Mouse (Mus musculus) spleen, adult 2 months (tissue): ENCODE measurements around the gene Entpd1. TPM values are rescaled to one million over a fixed set of nuclear protein-coding genes. Genes with fewer than 3 reads are reported as not detected.

Source experiments
- DNase-seq, 2 experiments: peaks; one replicate each; pipeline versions ENCODE4 v3.0.0 to v3.0.0-alpha.2; 2012 to 2021; ENCODE audit warnings: low spot score in 2 of 2, low read depth in 1 of 2
- H3K27ac ChIP-seq: fragments of 200-500 bp; 2 replicates; pipeline ENCODE4 v1.5.1; 2012; ENCODE audit warnings: low read length, inconsistent platforms; ENCODE audit not compliant: insufficient read depth
- H3K27me3 ChIP-seq: fragments of 200-500 bp; 2 replicates; pipeline ENCODE4 v1.6.1; 2012; ENCODE audit warnings: mild to moderate bottlenecking, moderate library complexity, low read length, inconsistent platforms; ENCODE audit not compliant: control insufficient read depth, insufficient read depth
- H3K36me3 ChIP-seq: fragments of 200-500 bp; 2 replicates; pipeline ENCODE4 v1.6.1; 2012; ENCODE audit warnings: mild to moderate bottlenecking, low read length, inconsistent platforms; ENCODE audit not compliant: control insufficient read depth, insufficient read depth
- H3K4me1 ChIP-seq: fragments of 200-500 bp; 2 replicates; pipeline ENCODE4 v1.6.1; 2011; ENCODE audit warnings: inconsistent platforms; ENCODE audit not compliant: control insufficient read depth, insufficient read depth, insufficient read length
- H3K4me3 ChIP-seq: fragments of 200-500 bp; 2 replicates; pipeline ENCODE4 v1.5.1; 2011; ENCODE audit warnings: mild to moderate bottlenecking, inconsistent platforms; ENCODE audit not compliant: insufficient read depth, insufficient read length; ENCODE audit errors: extremely low read depth
- CTCF ChIP-seq: fragments of 200-500 bp; IDR thresholded peaks from 2 replicates; pipeline ENCODE4 v1.5.1; 2011; ENCODE audit warnings: mild to moderate bottlenecking, inconsistent platforms; ENCODE audit not compliant: insufficient read depth, insufficient read length, insufficient replicate concordance; ENCODE audit errors: extremely low read depth
- POLR2A ChIP-seq: fragments of 200-500 bp; IDR thresholded peaks from 2 replicates; pipeline ENCODE4 v1.6.1; 2011; ENCODE audit warnings: low read depth, low read length, inconsistent platforms
- WGBS: fragments of 180-500 bp; shearing (Covaris S2); methylation state at CpG from one replicate; pipeline ENCODE4 v1.1.7; 2018; 5-methylcytosine and 5-hydroxymethylcytosine counted together
- polyA plus RNA-seq: library from polyadenylated mRNA; depleted of rRNA; stranded (reverse); fragments of >200 nt; gene quantifications from 2 replicates; pipeline ENCODE4 v1.2.3, GENCODE M21; 2012

Gene Entpd1
- polyA plus RNA-seq, 1 experiment = 10.5 TPM

DNA sequence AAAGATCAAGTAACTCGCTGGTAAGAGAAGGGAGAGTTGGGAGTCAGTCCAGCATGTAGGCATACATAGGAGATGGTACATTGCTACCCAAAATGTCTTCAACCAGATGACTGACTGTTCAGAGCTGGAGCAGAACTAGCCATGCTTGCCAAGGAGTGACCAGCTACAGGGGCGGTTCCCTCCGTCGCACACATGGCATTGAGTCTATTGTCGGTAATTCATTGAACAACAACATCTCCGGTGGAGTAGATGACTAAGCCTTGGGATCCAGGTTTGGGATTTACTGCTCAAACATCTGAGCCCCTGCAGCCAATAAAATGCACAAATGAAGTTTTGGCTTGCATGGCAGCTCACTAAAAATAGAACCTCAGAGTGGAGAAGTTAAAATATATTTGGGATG is 84.0 kb downstream of the Entpd1 start:
- DNase-seq = no peak
- Histone ChIP-seq H3K4me3 (no peak overlapping the region), H3K27ac (no peak overlapping the region), H3K4me1 (peaks cover 12% of the 10 kb centered on the region; the same call in 1 of the 2 replicates), H3K27me3 (no peaks in the 10 kb centered on the region), H3K36me3 (no peaks in the 10 kb centered on the region)
- TF ChIP-seq POLR2A = no peak
- TF ChIP-seq CTCF = no peak
- WGBS = 91% methylated on average over 6 of the region's 6 CpGs

DNA sequence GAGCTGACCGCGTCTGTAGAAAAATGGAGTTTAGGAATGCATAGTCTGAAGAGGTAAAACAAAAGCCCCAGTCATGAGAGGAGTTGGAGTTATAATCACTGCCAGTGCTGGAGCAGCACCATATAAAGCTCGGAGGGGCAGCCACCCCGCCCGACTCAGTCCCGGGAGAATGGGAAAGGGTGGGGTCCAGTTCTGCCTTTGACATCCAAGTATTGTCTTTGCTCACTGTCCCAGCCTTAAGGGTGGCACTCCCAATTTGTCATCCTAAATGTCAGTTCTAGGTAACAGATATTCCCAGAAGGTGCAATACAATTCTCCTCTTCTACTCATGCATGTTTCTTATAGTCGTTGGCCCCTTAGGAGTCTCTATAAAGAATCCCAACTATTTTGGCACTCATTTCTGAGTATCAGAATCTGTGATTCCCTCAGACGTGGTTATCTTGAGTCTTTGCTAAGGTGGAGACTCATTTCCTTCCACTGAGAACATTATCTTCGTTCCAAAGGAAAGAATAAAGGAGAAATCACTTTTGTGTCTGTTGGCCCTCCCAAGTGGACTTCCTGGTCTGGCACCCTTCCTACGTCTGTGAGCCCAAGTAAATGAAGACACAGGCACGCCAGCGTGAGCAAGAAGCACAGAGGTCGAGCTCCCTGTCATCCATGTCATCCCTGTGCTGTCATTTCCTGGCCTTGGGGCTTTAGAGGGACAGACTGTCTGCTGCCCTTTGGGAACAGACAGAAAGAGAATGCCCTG is 86.1 kb downstream of the Entpd1 start:
- 82% methylated on average over 13 of the region's 13 CpGs for WGBS
- H3K36me3 ChIP-seq = no peaks in the 10 kb centered on the region
- no peak overlapping the region for H3K4me3 ChIP-seq
- H3K4me1 ChIP-seq = peaks cover 5% of the 10 kb centered on the region; the same call in 1 of the 2 replicates
- no peak for TF ChIP-seq CTCF
- TF ChIP-seq POLR2A = no peak
- no peak for DNase-seq
- no peaks in the 10 kb centered on the region for H3K27me3 ChIP-seq
- no peak overlapping the region for H3K27ac ChIP-seq

DNA sequence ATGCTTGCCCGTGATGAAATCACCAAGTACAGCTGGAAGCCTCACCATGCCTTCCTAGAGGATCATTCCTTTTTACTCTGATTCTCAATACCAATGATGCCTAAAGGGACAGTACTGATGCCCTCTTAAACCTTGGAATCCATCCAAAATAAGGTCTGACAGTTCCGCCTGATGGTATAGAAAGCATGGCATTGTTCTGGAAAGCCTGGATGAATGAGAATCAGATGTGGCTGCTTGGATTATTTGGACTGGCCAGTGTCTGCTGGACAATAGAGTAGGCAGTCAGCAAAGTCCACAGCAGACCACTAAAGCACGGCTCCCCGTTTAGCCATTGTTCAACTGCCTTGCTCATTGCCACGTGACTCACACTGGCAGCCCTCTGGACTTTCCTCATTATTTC is 87.7 kb downstream of the Entpd1 start:
- no peak for DNase-seq
- no peaks in the 10 kb centered on the region for H3K36me3 ChIP-seq
- H3K4me3 ChIP-seq = no peak overlapping the region
- H3K4me1 ChIP-seq = no peaks in the 10 kb centered on the region; the same call in 1 of the 2 replicates
- WGBS = 95% methylated on average over 5 of the region's 5 CpGs
- TF ChIP-seq POLR2A = no peak
- no peak for TF ChIP-seq CTCF
- H3K27ac ChIP-seq = no peak overlapping the region
- H3K27me3 ChIP-seq = no peaks in the 10 kb centered on the region

DNA sequence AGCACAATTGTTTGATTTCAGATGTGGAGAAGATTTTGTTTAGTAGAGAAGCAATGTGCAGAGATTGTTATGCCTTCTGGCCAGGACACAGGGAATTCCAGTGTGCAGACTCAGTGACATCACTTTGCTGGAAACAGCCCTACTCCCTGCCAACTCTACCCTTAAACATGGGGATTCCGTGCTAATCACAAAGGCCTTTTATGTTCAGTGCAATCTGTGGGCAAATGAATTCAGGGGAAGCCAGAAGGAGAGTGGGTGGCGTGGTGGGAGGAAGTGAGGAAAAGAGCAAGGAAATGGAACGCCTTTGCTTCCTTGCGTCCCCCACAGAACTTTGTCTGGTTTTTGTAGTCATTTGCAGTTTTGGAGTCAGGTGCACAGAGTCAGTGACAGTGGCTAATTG is 90.2 kb downstream of the Entpd1 start:
- Histone ChIP-seq H3K27me3 (no peaks in the 10 kb centered on the region), H3K4me3 (no peak overlapping the region), H3K27ac (no peak overlapping the region), H3K36me3 (no peaks in the 10 kb centered on the region), H3K4me1 (peaks cover 1% of the 10 kb centered on the region; the same call in 1 of the 2 replicates)
- no peak for DNase-seq
- WGBS = 80% methylated on average over 4 of the region's 4 CpGs
- no peak for TF ChIP-seq CTCF
- TF ChIP-seq POLR2A = no peak

DNA sequence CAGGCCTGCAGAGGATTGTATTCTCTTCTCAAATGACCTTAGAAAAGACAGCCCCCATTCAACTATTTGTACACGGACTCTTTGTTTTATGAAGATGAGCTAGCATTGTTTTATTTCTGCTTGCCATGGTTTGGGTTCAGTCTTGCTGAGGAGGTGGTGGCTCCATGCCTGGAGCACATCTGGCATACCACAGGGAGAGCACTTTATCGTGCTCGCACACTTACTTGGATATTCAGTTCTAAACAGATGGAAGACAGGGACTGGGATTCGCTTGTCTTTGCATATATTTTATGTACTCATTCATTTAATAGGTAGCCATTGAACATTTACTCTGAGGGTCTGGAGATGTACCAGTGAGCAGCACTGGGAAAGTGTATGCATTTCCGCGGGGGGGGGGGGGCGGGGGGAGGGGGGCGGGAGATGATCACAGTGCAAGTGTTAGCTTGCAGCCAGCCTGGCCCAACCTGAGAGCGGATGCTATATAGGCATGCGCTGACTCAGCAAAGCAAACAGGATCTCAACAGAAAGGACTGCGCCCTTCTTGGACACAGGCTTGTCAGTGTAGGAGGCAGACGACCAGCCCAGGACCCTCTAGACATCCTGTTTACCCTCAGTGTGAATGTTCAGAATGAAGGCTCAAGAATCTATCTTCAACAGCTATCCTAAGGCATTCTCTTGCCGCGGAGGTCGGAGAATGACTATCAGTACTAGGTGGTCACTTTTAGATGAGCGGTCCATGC is 100.9 kb downstream of the Entpd1 start:
- Histone ChIP-seq H3K27ac (no peak overlapping the region), H3K4me1 (peaks cover 4% of the 10 kb centered on the region; the same call in 1 of the 2 replicates), H3K27me3 (no peaks in the 10 kb centered on the region), H3K36me3 (no peaks in the 10 kb centered on the region), H3K4me3 (no peak overlapping the region)
- no peak for DNase-seq
- TF ChIP-seq CTCF (no peak), POLR2A (no peak)
- WGBS = 96% methylated on average over 13 of the region's 16 CpGs

DNA sequence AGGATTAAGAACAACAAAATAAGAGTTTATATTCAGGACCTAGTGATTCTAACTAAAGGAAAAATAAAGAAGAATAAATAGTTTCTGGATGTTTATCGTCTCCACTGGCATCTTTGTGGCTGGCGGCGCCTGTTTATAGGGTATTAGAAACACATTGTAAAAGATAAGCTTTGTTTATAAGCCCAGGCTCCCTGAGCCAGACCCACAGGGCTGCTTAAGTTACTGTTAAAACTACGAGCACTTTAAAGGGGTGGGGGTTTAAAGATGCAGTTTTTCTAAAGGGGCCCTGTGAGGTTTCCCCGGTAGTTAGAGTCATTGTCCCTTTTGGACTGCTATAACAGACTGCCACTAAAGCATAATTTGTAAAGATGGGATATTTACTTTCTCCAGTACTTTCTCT is 102.5 kb downstream of the Entpd1 start:
- TF ChIP-seq POLR2A (no peak), CTCF (no peak)
- WGBS = 95% methylated on average over 5 of the region's 5 CpGs
- DNase-seq = no peak
- Histone ChIP-seq H3K4me3 (no peak overlapping the region), H3K27me3 (no peaks in the 10 kb centered on the region), H3K27ac (no peak overlapping the region), H3K4me1 (no peaks in the 10 kb centered on the region), H3K36me3 (no peaks in the 10 kb centered on the region)
